Mouse (Mus musculus): ENCODE results near the gene Ell2.

GRCm38 (mm10) chr13:75775961-75776360 is 69.4 kb downstream of the Ell2 start:
- TF ChIP-seq EP300 (optimal IDR thresholded peaks at IDR 0.05) (no peak), CTCF (IDR thresholded peaks at IDR 0.05; ENCODE audit: low read depth) (no peak)
